19 mouse cellular contexts compared by ENCODE assay signal in genomic region chr19:21764013-21764412, GRCm38 (mm10). TPM values are rescaled to one million over a fixed set of nuclear protein-coding genes. Genes with fewer than 3 reads are reported as not detected.
DNase-seq lines count a peak whose midpoint lies in the region; ATAC-seq and TF ChIP-seq lines count a peak whose summit lies in the region.
"Had no signal": no experiment of that assay in that cellular context is flagged by ENCODE, and none has a peak within 500 bp of the region (broad histone marks: within the 10 kb centered on the region; RNA-seq: fewer than 3 reads in every experiment).

No protein-coding gene starts in this region.

- 0 out of 2 replicates have a peak, but pooled peaks cover 4% of the 10 kb centered on the region for H3K9me3 ChIP-seq in heart, embryonic 13.5 days
- no peaks in the 10 kb centered on the region for H3K9me3 ChIP-seq in heart, embryonic 11.5 days (replicated peaks; ENCODE audit: control insufficient read depth, low read length)
- no peaks in the 10 kb centered on the region for H3K9me3 ChIP-seq in forebrain, embryonic 16.5 days (ENCODE audit: control insufficient read depth, low read length)
- H3K9me3 ChIP-seq: heart, embryonic 10.5 days; liver, embryonic 12.5 days; neural tube, embryonic 13.5 days had no signal

- WGBS in heart, embryonic 13.5 days = 82% methylated on average over 2 of the region's 2 CpGs
- 77% methylated on average over 2 of the region's 2 CpGs for WGBS in heart, embryonic 11.5 days (ENCODE audit: insufficient replicate concordance)
- WGBS in lung, adult 2 months = 57% methylated on average over 2 of the region's 2 CpGs
- WGBS in forebrain, embryonic 16.5 days = 72% methylated on average over 2 of the region's 2 CpGs

- no peak overlapping the region for H3K4me2 ChIP-seq in heart, embryonic 13.5 days
- no peak overlapping the region for H3K4me2 ChIP-seq in heart, embryonic 11.5 days
- H3K4me2 ChIP-seq in forebrain, embryonic 16.5 days (ENCODE audit: low read length) = no peak overlapping the region
- H3K4me2 ChIP-seq: liver, embryonic 12.5 days; neural tube, embryonic 13.5 days had no signal

- H3K27ac ChIP-seq in heart, embryonic 13.5 days (replicated peaks) = 0 out of 2 replicates have a peak overlapping the region, but pooled peaks have one; percentile 8
- H3K27ac ChIP-seq in heart, embryonic 11.5 days (ENCODE audit: low read depth, low read length) = no peak overlapping the region
- H3K27ac ChIP-seq in forebrain, embryonic 16.5 days (ENCODE audit: low read length) = no peak overlapping the region
- H3K27ac ChIP-seq: heart, embryonic 10.5 days; liver, embryonic 12.5 days; neural tube, embryonic 13.5 days had no signal

- no peak overlapping the region for H3K9ac ChIP-seq in heart, embryonic 13.5 days
- no peak overlapping the region for H3K9ac ChIP-seq in heart, embryonic 11.5 days (ENCODE audit: low read depth, low read length)
- H3K9ac ChIP-seq in forebrain, embryonic 16.5 days (replicated peaks; ENCODE audit: low read depth, low read length) = no peak overlapping the region
- H3K9ac ChIP-seq: liver, embryonic 12.5 days; neural tube, embryonic 13.5 days had no signal

- no peaks in the 10 kb centered on the region for H3K36me3 ChIP-seq in heart, embryonic 13.5 days
- H3K36me3 ChIP-seq in heart, embryonic 11.5 days (ENCODE audit: control insufficient read depth, insufficient read depth, low read length) = no peaks in the 10 kb centered on the region
- H3K36me3 ChIP-seq in forebrain, embryonic 16.5 days (ENCODE audit: control insufficient read depth, insufficient read depth) = no peaks in the 10 kb centered on the region
- H3K36me3 ChIP-seq: heart, embryonic 10.5 days; liver, embryonic 12.5 days; neural tube, embryonic 13.5 days had no signal

- no peak for DNase-seq in lung, adult 2 months
- no peak for DNase-seq in lung, postnatal 4 days
- DNase-seq in NIH3T3 (ENCODE audit: low read depth) = peak; percentile 64
- no peak for DNase-seq in thymus, postnatal 25 days
- DNase-seq: cerebellum, adult 8-10 months; embryo, embryonic 11 days; kidney, postnatal 10 days; right cerebral cortex, postnatal 4 days; thymus, adult 18-20 months had no signal

- peak; percentile 10; the same call in 1 of the 2 replicates for TF ChIP-seq CTCF in lung, adult 2 months (IDR thresholded peaks at IDR 0.05; ENCODE audit: insufficient read depth, low read length)

- no peak for TF ChIP-seq POLR2A in lung, adult 2 months (IDR thresholded peaks at IDR 0.05; ENCODE audit: borderline replicate concordance, extremely low read depth, low read depth, low read length)

- H3K27me3 ChIP-seq in heart, embryonic 13.5 days (replicated peaks) = no peaks in the 10 kb centered on the region; the same call in 1 of the 2 replicates
- no peaks in the 10 kb centered on the region for H3K27me3 ChIP-seq in heart, embryonic 11.5 days (ENCODE audit: control insufficient read depth, insufficient read depth, low read length)
- no peaks in the 10 kb centered on the region for H3K27me3 ChIP-seq in forebrain, embryonic 16.5 days (replicated peaks; ENCODE audit: control insufficient read depth, insufficient read depth, low read length)
- H3K27me3 ChIP-seq: liver, embryonic 12.5 days; neural tube, embryonic 13.5 days had no signal

- H3K4me3 ChIP-seq in heart, embryonic 13.5 days = no peak overlapping the region
- no peak overlapping the region for H3K4me3 ChIP-seq in heart, embryonic 11.5 days (ENCODE audit: low read depth, low read length)
- H3K4me3 ChIP-seq in lung, adult 2 months (replicated peaks; ENCODE audit: extremely low read depth, low read depth, low read length) = no peak overlapping the region
- no peak overlapping the region for H3K4me3 ChIP-seq in forebrain, embryonic 16.5 days (replicated peaks; ENCODE audit: low read length)
- H3K4me3 ChIP-seq: heart, embryonic 10.5 days; liver, embryonic 12.5 days; neural tube, embryonic 13.5 days had no signal

- no peak for ATAC-seq in heart, embryonic 13.5 days (ENCODE audit: extremely low read depth, insufficient number of reproducible peaks, low FRiP score, low TSS enrichment)
- ATAC-seq in heart, embryonic 11.5 days (replicated peaks; ENCODE audit: insufficient number of reproducible peaks, low FRiP score, low TSS enrichment) = no peak
- 0 out of 2 replicates have a peak, but pooled peaks have one; percentile 38 for ATAC-seq in megakaryocyte, adult 5-6 weeks (ENCODE audit: poor library complexity, severe bottlenecking)
- no peak for ATAC-seq in forebrain, embryonic 16.5 days
- ATAC-seq: CD4-positive, CD25-positive, alpha-beta regulatory T cell, adult 4 months; forebrain, embryonic 14.5 days; inflammation-experienced regulatory T-cells, adult 6 months; liver, embryonic 12.5 days had no signal

- H3K4me1 ChIP-seq in heart, embryonic 13.5 days = peaks cover 37% of the 10 kb centered on the region
- H3K4me1 ChIP-seq in heart, embryonic 11.5 days (ENCODE audit: control insufficient read depth, insufficient read depth, low read length) = no peaks in the 10 kb centered on the region
- H3K4me1 ChIP-seq in lung, adult 2 months (ENCODE audit: control insufficient read depth, insufficient read depth, low read length) = no peaks in the 10 kb centered on the region
- H3K4me1 ChIP-seq in forebrain, embryonic 16.5 days (replicated peaks; ENCODE audit: control insufficient read depth, insufficient read depth, low read length) = 0 out of 2 replicates have a peak, but pooled peaks cover 2% of the 10 kb centered on the region
- H3K4me1 ChIP-seq: liver, embryonic 12.5 days; neural tube, embryonic 13.5 days had no signal

RNA-seq across cellular contexts. Expression of gene Cemip2, which starts 14.1 kb away (rescaled TPM):
- 55.2 and 58.9 TPM in 2 replicates for polyA plus RNA-seq in heart, embryonic 13.5 days (2015; fragmentation: Nextera tagmentation; extraction: Ambion mirVana)
- polyA plus RNA-seq in heart, embryonic 11.5 days (2014; fragmentation: Nextera tagmentation; extraction: Ambion mirVana) = 77.0 and 99.7 TPM in 2 replicates
- polyA plus RNA-seq in lung, adult 2 months (2012; rRNA removed) = 33.8 and 37.1 TPM in 2 replicates
- total RNA-seq in megakaryocyte, adult 5-6 weeks (2015) = 8.1 and 9.0 TPM in 2 replicates
- total RNA-seq in megakaryocyte, adult 5-6 weeks (2017) = 16.0 and 19.3 TPM in 2 replicates
- polyA plus RNA-seq in forebrain, embryonic 16.5 days (2015; fragmentation: Nextera tagmentation; extraction: Ambion mirVana) = 37.2 and 37.6 TPM in 2 replicates
